Mouse (Mus musculus): ENCODE measurements around the gene Gm49405.

GRCm38 (mm10) chr19:3996106-3996505, 4.3 kb upstream of the Gm49405 start:
- TF ChIP-seq CTCF (IDR thresholded peaks at IDR 0.05; ENCODE audit: borderline replicate concordance, insufficient read depth, low read depth, low read length): no peak
- no peak for TF ChIP-seq POLR2A (IDR thresholded peaks at IDR 0.05; ENCODE audit: borderline replicate concordance, insufficient read depth, low read length)
